Mouse (Mus musculus): ENCODE results near the gene Psmd3. TPM values are rescaled to one million over a fixed set of nuclear protein-coding genes. Genes with fewer than 3 reads are reported as not detected.
"Not testable (repeated sequence)": the region's sequence is repeated elsewhere in the genome, so short reads cannot be mapped to it uniquely, and the experiment has no call there.

Psmd3 gene
- polyA plus RNA-seq, 1 experiment from 2014 or later: 281 TPM

DNA sequence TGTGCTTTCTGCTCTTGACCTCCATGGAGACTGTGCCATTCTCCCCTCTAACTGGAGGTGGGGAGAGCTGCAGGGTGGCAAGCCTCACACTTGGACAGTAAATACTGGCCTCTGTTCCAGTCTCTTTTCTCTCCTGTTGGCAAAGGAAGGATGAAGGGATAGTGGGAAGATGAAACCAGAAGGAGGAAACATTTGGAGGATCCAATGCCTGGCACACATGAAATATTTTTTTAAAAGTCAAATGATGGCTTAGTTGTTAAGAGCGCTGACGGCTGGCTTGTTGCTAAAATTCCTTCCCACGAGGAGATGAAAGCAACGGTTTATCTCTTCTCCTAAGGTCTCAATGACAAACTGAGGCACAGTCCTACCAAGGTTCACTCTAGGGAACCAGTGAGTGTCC, 52.8 kb downstream of the Psmd3 start:
- 0 out of 2 replicates have a peak, but pooled peaks cover 3% of the 10 kb centered on the region for H3K27me3 ChIP-seq (ENCODE audit: insufficient read depth, poor library complexity, severe bottlenecking)
- H3K4me3 ChIP-seq: no peak overlapping the region
- no peaks in the 10 kb centered on the region for H3K36me3 ChIP-seq
- peaks cover 22% of the 10 kb centered on the region for H3K4me1 ChIP-seq (replicated peaks)
- 95% methylated on average over 4 of the region's 4 CpGs for WGBS
- no peak overlapping the region for H3K27ac ChIP-seq
- peaks cover 9% of the 10 kb centered on the region for H3K9me3 ChIP-seq
- DNase-seq (ENCODE audit: low spot score): no peak

DNA sequence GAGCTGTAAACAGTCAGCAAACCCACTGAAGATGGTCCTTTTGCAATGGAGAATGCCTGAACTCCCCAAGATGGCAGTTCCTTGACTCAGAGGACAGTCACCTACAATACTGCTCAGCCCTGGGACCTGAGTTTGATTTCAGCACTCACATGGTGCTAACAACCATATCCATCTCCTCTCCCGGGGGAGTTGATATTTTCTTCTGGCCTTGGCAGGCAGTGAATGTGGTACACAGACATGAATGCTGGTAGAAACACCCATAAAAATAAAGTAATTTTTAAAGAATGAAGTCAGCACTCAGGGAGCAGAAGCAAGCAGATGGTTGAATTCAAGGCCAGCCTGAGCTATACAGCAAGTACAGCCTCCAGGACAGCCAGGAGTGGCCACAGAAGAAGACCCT, 53.8 kb downstream of the Psmd3 start:
- no peak overlapping the region for H3K4me3 ChIP-seq
- no peak for DNase-seq (ENCODE audit: low spot score)
- H3K4me1 ChIP-seq (replicated peaks): peaks cover 32% of the 10 kb centered on the region
- WGBS: 93% methylated on average over 1 of the region's 1 CpGs
- H3K27me3 ChIP-seq (ENCODE audit: insufficient read depth, poor library complexity, severe bottlenecking): 0 out of 2 replicates have a peak, but pooled peaks cover 3% of the 10 kb centered on the region
- H3K27ac ChIP-seq: no peak overlapping the region
- H3K9me3 ChIP-seq: peaks cover 9% of the 10 kb centered on the region
- no peaks in the 10 kb centered on the region for H3K36me3 ChIP-seq

DNA sequence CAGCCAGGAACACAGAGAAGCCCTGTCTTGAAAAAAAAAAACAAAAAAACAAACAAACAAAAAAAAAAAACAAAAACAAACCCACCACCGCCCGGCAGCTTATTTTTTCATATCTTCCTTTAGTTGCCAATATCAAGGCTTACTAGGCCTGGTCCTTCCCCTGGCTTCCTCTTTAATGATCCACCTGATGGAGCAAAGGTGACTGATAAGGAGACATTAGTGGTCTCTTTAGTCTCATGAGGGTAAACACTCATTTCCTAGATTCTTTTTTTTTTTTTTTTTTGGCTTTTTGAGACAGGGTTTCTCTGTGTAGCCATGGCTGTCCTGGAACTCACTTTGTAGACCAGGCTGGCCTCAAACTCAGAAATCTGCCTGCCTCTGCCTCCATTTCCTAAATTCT, 54.9 kb downstream of the Psmd3 start:
- not testable (repeated sequence) for H3K36me3 ChIP-seq; H3K4me3 ChIP-seq; H3K27ac ChIP-seq; DNase-seq (ENCODE audit: low spot score); H3K9me3 ChIP-seq; H3K27me3 ChIP-seq (ENCODE audit: insufficient read depth, poor library complexity, severe bottlenecking)
- peaks cover 43% of the 10 kb centered on the region for H3K4me1 ChIP-seq (replicated peaks)
- WGBS: 91% methylated on average over 2 of the region's 2 CpGs

DNA sequence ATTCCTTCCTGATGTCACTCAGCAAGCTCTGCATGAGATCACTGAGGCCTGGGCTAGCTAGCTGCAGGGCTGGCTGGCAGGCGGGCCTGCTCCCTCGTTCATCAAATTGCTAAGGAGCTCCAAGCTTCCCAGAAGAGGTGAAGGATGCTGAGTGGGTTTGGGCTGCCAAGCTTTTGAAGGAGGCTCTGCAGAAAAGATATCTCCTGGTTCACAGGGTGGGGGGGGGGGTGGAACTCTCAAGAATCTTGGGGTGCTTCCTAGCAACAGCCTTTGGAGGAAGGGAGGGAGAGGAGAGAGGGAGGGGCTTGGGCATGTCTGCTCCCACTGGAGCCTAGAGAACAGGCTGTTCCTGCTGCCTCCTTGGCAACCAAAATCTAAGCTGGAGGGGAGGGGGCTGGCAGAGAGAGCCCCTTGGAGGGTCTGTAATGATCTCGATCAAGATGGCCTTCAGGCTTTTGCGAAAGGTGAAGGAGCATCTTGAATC, 56.1 kb downstream of the Psmd3 start:
- peak overlapping the region; percentile 79 for H3K27ac ChIP-seq
- peak; percentile 51 for DNase-seq (ENCODE audit: low spot score)
- 25% methylated on average over 4 of the region's 4 CpGs for WGBS
- H3K4me3 ChIP-seq: peak overlapping the region; percentile 24
- peaks cover 9% of the 10 kb centered on the region for H3K9me3 ChIP-seq
- H3K36me3 ChIP-seq: no peaks in the 10 kb centered on the region
- H3K4me1 ChIP-seq (replicated peaks): peaks cover 55% of the 10 kb centered on the region
- 0 out of 2 replicates have a peak, but pooled peaks cover 3% of the 10 kb centered on the region for H3K27me3 ChIP-seq (ENCODE audit: insufficient read depth, poor library complexity, severe bottlenecking)

DNA sequence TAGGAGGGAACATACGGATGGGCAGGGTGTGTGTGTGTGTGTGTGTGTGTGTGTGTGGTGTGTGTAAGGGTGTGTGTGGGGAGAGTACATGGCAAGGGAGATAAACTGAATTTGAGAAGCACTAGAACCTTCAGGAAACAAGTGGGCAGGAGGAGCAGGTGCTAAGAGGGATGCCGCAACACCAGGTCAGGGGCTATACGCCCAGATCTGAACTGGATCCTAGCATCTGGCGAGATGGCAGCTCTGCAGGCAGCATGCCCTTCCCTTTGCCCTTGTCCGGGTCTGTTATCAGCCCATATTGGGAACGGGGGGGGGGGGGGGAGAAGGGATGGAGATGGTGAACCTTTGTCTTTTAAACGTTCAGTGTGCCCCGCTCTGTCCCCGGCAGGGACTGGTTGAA, 56.6 kb downstream of the Psmd3 start:
- WGBS: 59% methylated on average over 9 of the region's 9 CpGs
- no peak for DNase-seq (ENCODE audit: low spot score)
- Histone ChIP-seq H3K36me3 (no peaks in the 10 kb centered on the region), H3K4me1 (replicated peaks) (peaks cover 60% of the 10 kb centered on the region), H3K27me3 (ENCODE audit: insufficient read depth, poor library complexity, severe bottlenecking) (0 out of 2 replicates have a peak, but pooled peaks cover 3% of the 10 kb centered on the region), H3K9me3 (peaks cover 9% of the 10 kb centered on the region), H3K27ac (peak overlapping the region; percentile 79), H3K4me3 (peak overlapping the region; percentile 24; the same call in 1 of the 2 replicates)

DNA sequence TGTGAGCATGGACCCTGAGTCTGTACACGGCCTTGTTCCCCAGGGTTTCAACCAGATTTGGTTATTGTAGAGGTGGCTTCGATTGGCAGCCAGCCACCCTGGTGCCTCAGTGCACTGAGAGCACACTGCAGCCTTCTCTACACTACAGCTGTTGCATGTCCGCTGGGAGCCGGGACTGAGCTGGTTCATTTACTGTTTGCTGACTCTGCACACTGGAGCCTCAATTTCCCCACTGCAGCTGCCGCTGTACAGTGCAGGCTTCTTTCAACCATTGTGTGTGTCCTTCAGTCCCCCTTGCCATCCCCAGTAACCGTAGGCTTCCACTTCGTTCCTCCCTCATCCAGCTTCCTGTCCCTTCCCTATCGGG, 57.7 kb downstream of the Psmd3 start:
- WGBS: 16% methylated on average over 8 of the region's 8 CpGs
- no peak for DNase-seq (ENCODE audit: low spot score)
- Histone ChIP-seq H3K27me3 (ENCODE audit: insufficient read depth, poor library complexity, severe bottlenecking) (0 out of 2 replicates have a peak, but pooled peaks cover 3% of the 10 kb centered on the region), H3K27ac (peak overlapping the region; percentile 99), H3K4me3 (peak overlapping the region; percentile 83), H3K36me3 (no peaks in the 10 kb centered on the region), H3K9me3 (no peaks in the 10 kb centered on the region), H3K4me1 (replicated peaks) (peaks cover 71% of the 10 kb centered on the region)

DNA sequence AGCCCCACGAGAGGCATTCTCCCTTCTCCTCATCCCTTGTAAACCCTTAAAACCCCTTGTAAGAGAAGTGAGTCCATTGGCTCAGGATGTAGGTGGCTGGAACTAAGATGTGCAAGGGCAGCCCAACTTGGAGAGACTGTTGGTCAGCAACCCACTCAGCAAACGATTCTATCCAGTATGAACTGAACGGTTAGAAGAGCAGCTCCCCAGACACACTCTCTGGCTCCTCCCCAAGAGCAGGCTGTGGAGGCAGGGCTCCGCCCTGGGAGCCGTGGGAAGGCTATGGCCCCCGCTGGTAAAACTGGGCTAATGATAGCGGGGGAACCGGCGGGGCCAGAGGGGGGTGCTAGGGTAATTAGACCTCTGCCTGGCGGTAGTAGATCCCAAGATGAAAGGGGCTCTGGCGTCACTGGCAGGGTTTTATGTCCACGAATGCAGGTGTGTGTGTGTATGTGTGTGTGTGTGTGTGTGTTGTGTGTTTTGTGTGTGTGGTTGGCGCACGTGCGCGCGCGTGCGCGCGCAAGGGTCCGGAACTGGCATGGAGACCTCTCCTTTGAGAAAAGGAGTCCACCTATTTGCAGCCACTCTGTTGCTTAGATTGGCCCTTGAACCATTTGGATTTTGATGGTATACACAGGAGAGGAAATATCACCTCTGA, 58.2 kb downstream of the Psmd3 start, which contains the start of gene Thra:
TSS of gene Thra (plus strand) at position 246 of the 658 bp plus-strand sequence.
- peak; percentile 72 for DNase-seq (ENCODE audit: low spot score)
- Histone ChIP-seq H3K4me1 (replicated peaks) (peaks cover 76% of the 10 kb centered on the region), H3K9me3 (no peaks in the 10 kb centered on the region), H3K36me3 (no peaks in the 10 kb centered on the region), H3K27me3 (ENCODE audit: insufficient read depth, poor library complexity, severe bottlenecking) (0 out of 2 replicates have a peak, but pooled peaks cover 3% of the 10 kb centered on the region), H3K27ac (peak within 1 kb of the TSS; percentile 99), H3K4me3 (peak within 1 kb of the TSS; percentile 83)
- under 1% methylated on average over 22 of the region's 22 CpGs for WGBS

DNA sequence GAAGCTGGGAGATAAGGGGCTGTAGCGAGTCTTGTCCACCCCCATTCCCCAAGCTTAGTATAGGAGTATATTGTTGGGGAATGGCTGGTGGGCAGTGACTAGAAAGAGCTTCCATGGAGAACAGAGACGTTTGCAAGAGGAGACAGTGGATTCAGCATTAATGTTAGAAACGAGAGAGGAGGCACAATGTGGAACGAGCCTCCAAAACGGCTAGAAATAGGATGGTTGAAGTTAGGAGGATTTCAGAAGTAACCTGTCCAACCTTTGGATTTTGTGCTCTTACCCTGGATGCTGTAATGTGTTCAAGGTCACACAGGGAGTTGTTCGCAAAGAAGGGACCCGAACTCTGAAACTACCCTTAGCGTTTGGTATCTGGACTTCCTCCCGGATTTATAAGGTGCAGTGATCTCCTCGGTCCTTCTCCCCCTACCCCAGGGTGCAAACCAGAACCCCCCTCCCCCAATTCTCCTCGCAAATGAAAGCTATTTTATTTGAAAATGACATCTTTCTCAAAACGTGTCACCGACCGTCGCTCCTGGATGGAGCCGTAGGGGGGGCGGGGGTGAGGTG, 58.8 kb downstream of the Psmd3 start:
- H3K9me3 ChIP-seq: no peaks in the 10 kb centered on the region
- H3K27ac ChIP-seq: peak overlapping the region; percentile 99
- no peaks in the 10 kb centered on the region for H3K36me3 ChIP-seq
- peak overlapping the region; percentile 83 for H3K4me3 ChIP-seq
- WGBS: under 1% methylated on average over 17 of the region's 17 CpGs
- H3K4me1 ChIP-seq (replicated peaks): peaks cover 82% of the 10 kb centered on the region
- no peak for DNase-seq (ENCODE audit: low spot score)
- peaks cover 4% of the 10 kb centered on the region; the same call in 1 of the 2 replicates for H3K27me3 ChIP-seq (ENCODE audit: insufficient read depth, poor library complexity, severe bottlenecking)

DNA sequence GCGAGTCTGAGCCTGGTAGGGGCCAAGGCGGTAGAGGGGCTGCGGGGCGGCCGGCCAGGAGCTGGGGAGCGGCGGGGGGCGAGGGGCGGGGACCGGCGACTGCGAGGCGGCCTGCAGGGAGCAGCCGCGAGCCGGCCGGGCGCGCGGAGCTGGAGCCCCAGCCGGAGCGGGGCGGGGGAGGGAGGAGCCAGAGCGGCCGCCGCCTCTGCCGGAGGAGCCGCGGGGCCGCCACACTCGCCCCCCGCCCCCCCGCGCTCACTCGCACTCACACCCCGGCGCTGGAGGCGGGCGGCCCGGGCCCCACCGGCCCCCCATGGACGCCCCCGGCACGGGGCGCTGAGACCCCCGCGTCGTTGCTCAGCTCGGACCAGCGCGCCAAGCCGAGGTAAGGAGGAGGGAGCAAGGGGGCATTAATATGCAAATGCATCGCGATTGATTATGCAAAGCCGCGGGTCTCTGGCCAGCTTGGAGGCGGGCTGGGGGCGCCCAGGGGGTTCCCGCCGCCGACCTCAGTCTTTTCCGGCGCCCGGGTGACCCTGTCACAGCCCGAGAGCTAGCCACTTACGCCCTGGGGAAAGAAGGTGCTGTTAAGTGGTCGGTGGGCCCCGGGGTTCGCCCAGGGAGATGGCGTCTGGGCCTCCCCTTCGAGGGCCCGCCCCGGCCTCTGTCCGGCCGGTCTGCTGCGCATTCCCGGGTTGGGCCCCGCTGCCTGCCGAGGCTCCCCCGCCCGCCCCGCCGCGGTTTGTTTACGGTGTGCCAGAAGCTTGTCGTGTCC, 59.5 kb downstream of the Psmd3 start:
- Histone ChIP-seq H3K27me3 (ENCODE audit: insufficient read depth, poor library complexity, severe bottlenecking) (peaks cover 8% of the 10 kb centered on the region; the same call in 1 of the 2 replicates), H3K27ac (peak overlapping the region; percentile 99), H3K9me3 (no peaks in the 10 kb centered on the region), H3K36me3 (no peaks in the 10 kb centered on the region), H3K4me1 (replicated peaks) (peaks cover 89% of the 10 kb centered on the region), H3K4me3 (peak overlapping the region; percentile 83)
- under 1% methylated on average over 84 of the region's 86 CpGs for WGBS
- DNase-seq (ENCODE audit: low spot score): peak; percentile 88

DNA sequence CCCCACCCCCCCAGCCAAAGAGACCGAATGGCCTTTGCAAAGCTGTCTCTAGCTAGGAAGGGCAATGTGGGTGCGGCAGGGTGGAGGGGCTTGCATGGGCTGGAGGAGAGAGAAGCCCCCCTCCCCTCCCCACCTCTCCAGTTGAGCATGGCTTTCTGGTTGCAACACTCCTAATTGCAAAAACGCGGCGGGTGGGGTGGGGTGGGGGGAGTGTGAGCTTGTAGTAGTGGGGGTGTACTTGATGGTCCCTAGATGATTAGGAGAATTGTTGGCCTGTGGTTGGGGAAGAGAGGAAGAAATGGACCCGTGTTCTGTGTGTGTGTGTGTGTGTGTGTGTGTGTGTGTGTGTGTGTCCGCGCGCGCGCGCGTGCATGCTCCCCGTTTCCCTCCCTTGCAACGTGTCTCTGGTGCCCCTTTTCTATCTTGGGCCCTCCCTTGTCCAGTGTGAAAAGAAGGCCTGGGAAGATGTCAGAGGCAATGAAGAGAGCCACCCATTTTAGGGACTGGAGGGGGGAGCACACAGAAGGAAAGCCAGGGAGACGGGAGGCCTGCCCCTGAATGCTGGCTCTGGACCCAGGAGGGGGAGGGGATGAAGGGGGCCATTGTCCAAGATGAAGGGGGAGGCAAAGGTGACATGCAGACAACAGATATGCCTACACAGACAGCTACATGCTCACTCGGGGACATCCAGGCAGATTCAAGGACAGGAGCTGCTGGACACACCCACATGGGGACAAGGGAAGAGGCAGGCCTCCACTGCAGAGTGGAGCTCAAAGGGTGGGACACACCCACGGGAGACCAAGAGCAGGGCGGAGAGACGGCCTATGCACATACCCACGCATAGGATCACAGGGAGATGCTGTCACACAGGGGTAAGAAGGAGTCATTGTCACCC, 60.3 kb downstream of the Psmd3 start:
- H3K36me3 ChIP-seq: no peaks in the 10 kb centered on the region
- peak; percentile 60 for DNase-seq (ENCODE audit: low spot score)
- peaks cover 97% of the 10 kb centered on the region for H3K4me1 ChIP-seq (replicated peaks)
- WGBS: 3% methylated on average over 21 of the region's 21 CpGs
- H3K27me3 ChIP-seq (ENCODE audit: insufficient read depth, poor library complexity, severe bottlenecking): peaks cover 8% of the 10 kb centered on the region; the same call in 1 of the 2 replicates
- H3K4me3 ChIP-seq: peak overlapping the region; percentile 83
- H3K27ac ChIP-seq: peak overlapping the region; percentile 99
- no peaks in the 10 kb centered on the region for H3K9me3 ChIP-seq

DNA sequence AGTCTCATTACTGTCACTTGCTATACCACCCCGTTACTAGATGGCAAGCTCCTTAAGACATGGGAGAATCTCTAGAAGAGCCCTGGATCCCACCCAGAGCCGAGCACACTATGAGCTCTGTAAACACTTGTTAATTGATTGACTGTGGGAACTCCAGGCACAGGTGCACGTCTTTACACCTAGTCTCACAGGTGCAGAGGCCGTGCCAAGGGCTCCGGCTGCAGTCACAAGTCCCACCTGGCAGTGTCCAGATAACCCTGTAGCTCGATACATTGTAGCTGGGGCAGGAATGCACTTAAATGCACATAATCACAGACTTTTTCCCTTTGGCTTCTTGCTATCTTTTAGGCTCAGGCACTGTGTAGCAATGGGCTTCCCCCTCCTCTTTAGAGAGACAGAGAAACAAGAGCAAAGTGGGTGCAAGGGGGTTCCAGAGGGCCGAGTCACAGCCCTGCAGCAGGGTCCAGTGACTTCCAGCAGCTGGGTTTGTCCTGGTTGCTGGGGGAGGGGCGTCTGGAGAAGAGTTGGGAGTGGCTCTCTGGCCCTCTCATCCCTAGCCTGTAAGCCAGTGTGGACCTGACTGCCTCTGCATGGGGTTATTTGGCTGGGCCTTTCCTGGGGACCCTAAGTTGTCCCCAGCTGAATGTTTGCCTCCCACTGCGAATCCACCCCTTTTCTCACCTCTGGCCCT, 61.4 kb downstream of the Psmd3 start:
- peaks cover 6% of the 10 kb centered on the region; the same call in 1 of the 2 replicates for H3K27me3 ChIP-seq (ENCODE audit: insufficient read depth, poor library complexity, severe bottlenecking)
- peaks cover 98% of the 10 kb centered on the region for H3K4me1 ChIP-seq (replicated peaks)
- no peaks in the 10 kb centered on the region for H3K9me3 ChIP-seq
- H3K36me3 ChIP-seq: no peaks in the 10 kb centered on the region
- H3K4me3 ChIP-seq: peak overlapping the region; percentile 83
- DNase-seq (ENCODE audit: low spot score): peak; percentile 77
- WGBS: 8% methylated on average over 9 of the region's 9 CpGs
- H3K27ac ChIP-seq: peak overlapping the region; percentile 99

Measured in hindbrain, embryonic 10.5 days (tissue).